Mouse (Mus musculus) thymus, adult 2 months (tissue): ENCODE data around the gene 2300002M23Rik. TPM values are rescaled to one million over a fixed set of nuclear protein-coding genes. Genes with fewer than 3 reads are reported as not detected.

ENCODE experiments used
- DNase-seq: peaks from one replicate; pipeline ENCODE4 v3.0.0; 2021
- H3K27ac ChIP-seq: fragments of 200-500 bp; 2 replicates; pipeline ENCODE4 v1.5.1; 2012; ENCODE audit warnings: low read length, control low read depth; ENCODE audit not compliant: control insufficient read depth, insufficient read depth
- H3K27me3 ChIP-seq: fragments of 200-500 bp; 2 replicates; pipeline ENCODE4 v1.6.1; 2012; ENCODE audit warnings: mild to moderate bottlenecking, low read length, moderate library complexity, mixed read lengths; ENCODE audit not compliant: control insufficient read depth, insufficient read depth
- H3K36me3 ChIP-seq: fragments of 200-500 bp; 2 replicates; pipeline ENCODE4 v1.6.1; 2012; ENCODE audit warnings: mild to moderate bottlenecking, low read length, moderate library complexity; ENCODE audit not compliant: control insufficient read depth, insufficient read depth
- H3K4me1 ChIP-seq: fragments of 200-500 bp; replicated peaks from 2 replicates; pipeline ENCODE4 v1.6.1; 2012; ENCODE audit warnings: low read length; ENCODE audit not compliant: control insufficient read depth, insufficient read depth
- H3K4me3 ChIP-seq: fragments of 200-500 bp; 2 replicates; pipeline ENCODE4 v1.5.1; 2012; ENCODE audit warnings: mild to moderate bottlenecking, low read length, control low read depth, moderate library complexity; ENCODE audit not compliant: control insufficient read depth, insufficient read depth
- CTCF ChIP-seq: fragments of 200-500 bp; IDR thresholded peaks from 2 replicates; pipeline ENCODE4 v1.5.1; 2012; ENCODE audit warnings: mild to moderate bottlenecking, control low read depth, low read length, moderate library complexity, borderline replicate concordance; ENCODE audit not compliant: control insufficient read depth, poor library complexity, insufficient read depth; ENCODE audit errors: extremely low read depth
- POLR2A ChIP-seq: fragments of 200-500 bp; IDR thresholded peaks from 2 replicates; pipeline ENCODE4 v1.6.1; 2012; ENCODE audit warnings: mild to moderate bottlenecking, low read length, control low read depth, moderate library complexity; ENCODE audit not compliant: control insufficient read depth, poor library complexity, insufficient read depth; ENCODE audit errors: extremely low read depth
- WGBS: fragments of 180-500 bp; shearing (Covaris S2); methylation state at CpG from one replicate; pipeline ENCODE4 v1.1.7; 2018; 5-methylcytosine and 5-hydroxymethylcytosine counted together
- polyA plus RNA-seq: library from polyadenylated mRNA; depleted of rRNA; stranded (reverse); fragments of >200 nt; gene quantifications from 2 replicates; pipeline ENCODE4 v1.2.3, GENCODE M21; 2012; rRNA removed

Gene 2300002M23Rik
- polyA plus RNA-seq, 1 experiment = 0.58 TPM

DNA sequence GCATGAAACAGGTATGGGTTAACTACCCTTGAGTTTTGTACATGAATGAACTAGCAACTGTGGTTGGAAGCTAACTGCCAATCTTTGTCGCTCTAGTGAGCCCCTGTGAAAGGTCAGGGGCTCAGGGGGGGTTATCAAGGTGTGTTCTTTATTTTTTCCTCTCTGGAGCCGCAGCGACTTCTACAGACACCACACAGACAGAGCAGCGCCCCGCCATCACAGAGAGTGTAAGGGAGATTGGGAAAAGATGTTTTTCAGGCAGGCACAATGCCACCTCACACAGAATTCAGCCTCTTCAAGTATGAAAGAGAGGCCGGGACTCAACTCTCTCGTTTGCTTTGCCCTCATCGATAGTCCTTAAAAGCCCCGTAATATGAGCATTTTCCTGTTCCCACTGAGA is 24.9 kb downstream of the 2300002M23Rik start:
- Histone ChIP-seq H3K27me3 (no peaks in the 10 kb centered on the region), H3K4me3 (no peak overlapping the region), H3K36me3 (no peaks in the 10 kb centered on the region), H3K4me1 (no peaks in the 10 kb centered on the region), H3K27ac (no peak overlapping the region)
- DNase-seq = no peak
- WGBS = 89% methylated on average over 9 of the region's 9 CpGs
- TF ChIP-seq CTCF (no peak), POLR2A (no peak)

GRCm38 (mm10) chr17:35593786-35594185 is 26.5 kb downstream of the 2300002M23Rik start:
- TF ChIP-seq CTCF (no peak), POLR2A (no peak)
- Histone ChIP-seq H3K4me3 (no peak overlapping the region), H3K36me3 (no peaks in the 10 kb centered on the region), H3K27ac (no peak overlapping the region), H3K27me3 (no peaks in the 10 kb centered on the region), H3K4me1 (no peaks in the 10 kb centered on the region)
- 36% methylated on average over 4 of the region's 4 CpGs for WGBS
- no peak for DNase-seq

DNA sequence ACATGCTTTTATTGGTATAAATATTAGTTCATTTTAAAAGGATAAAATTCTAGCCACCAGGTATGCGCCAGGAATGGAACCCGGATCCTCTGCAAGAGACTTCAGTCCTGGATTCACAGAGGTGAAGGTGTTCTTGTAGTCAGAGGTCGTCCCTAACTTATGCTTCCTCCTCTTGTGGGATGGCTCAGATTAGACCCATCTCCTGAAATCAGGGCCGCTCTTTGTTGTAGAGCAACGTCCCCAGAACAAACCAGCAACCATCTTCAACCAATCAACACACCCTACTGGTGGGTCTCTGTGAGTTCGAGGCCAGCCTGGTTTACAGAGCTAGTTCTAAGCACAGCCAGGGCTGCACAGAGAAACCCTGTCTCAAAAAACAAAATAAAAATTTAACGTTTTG is 27.2 kb downstream of the 2300002M23Rik start:
- H3K27me3 ChIP-seq = no peaks in the 10 kb centered on the region
- no peaks in the 10 kb centered on the region for H3K36me3 ChIP-seq
- no peak overlapping the region for H3K27ac ChIP-seq
- no peaks in the 10 kb centered on the region for H3K4me1 ChIP-seq
- DNase-seq = no peak
- 83% methylated on average over 7 of the region's 7 CpGs for WGBS
- H3K4me3 ChIP-seq = no peak overlapping the region
- TF ChIP-seq POLR2A (no peak), CTCF (no peak)

GRCm38 (mm10) chr17:35597399-35597798 is 30.1 kb downstream of the 2300002M23Rik start:
- WGBS = 73% methylated on average over 3 of the region's 3 CpGs
- H3K27me3 ChIP-seq = no peaks in the 10 kb centered on the region
- TF ChIP-seq POLR2A = no peak
- no peak for TF ChIP-seq CTCF
- no peak for DNase-seq
- H3K4me1 ChIP-seq = no peaks in the 10 kb centered on the region
- H3K27ac ChIP-seq = no peak overlapping the region
- H3K36me3 ChIP-seq = no peaks in the 10 kb centered on the region
- H3K4me3 ChIP-seq = no peak overlapping the region

- TF ChIP-seq CTCF (no peak), POLR2A (no peak)
- Histone ChIP-seq H3K27ac (no peak within 1 kb of the TSS), H3K27me3 (no peaks in the 10 kb centered on the region), H3K4me1 (no peaks in the 10 kb centered on the region), H3K36me3 (no peaks in the 10 kb centered on the region), H3K4me3 (no peak within 1 kb of the TSS)
- WGBS = 30% methylated on average over 2 of the region's 2 CpGs
- no peak for DNase-seq
These were observed 34.0 kb downstream of the 2300002M23Rik start, which contains the start of gene Sfta2 for GRCm38 (mm10) chr17:35601249-35601648. TSS of gene Sfta2 (plus strand) at chr17:35601549.

GRCm38 (mm10) chr17:35601736-35602354 is 34.6 kb downstream of the 2300002M23Rik start:
- no peaks in the 10 kb centered on the region for H3K4me1 ChIP-seq
- no peak overlapping the region for H3K4me3 ChIP-seq
- DNase-seq = no peak
- TF ChIP-seq POLR2A (no peak), CTCF (no peak)
- H3K27me3 ChIP-seq = no peaks in the 10 kb centered on the region
- H3K36me3 ChIP-seq = no peaks in the 10 kb centered on the region
- H3K27ac ChIP-seq = no peak overlapping the region
- 57% methylated on average over 8 of the region's 8 CpGs for WGBS

- no peaks in the 10 kb centered on the region for H3K27me3 ChIP-seq
- no peak overlapping the region for H3K4me3 ChIP-seq
- H3K27ac ChIP-seq = no peak overlapping the region
- 65% methylated on average over 4 of the region's 4 CpGs for WGBS
- no peak for TF ChIP-seq POLR2A
- no peaks in the 10 kb centered on the region for H3K4me1 ChIP-seq
- no peaks in the 10 kb centered on the region for H3K36me3 ChIP-seq
- no peak for DNase-seq
These were observed 49.9 kb downstream of the 2300002M23Rik start for GRCm38 (mm10) chr17:35617127-35617526.

Other genes starting within 250 kb of the 2300002M23Rik start
- 4.6 and 6.7 TPM in 2 replicates for gene H2-Q1, start 247.0 kb upstream of the 2300002M23Rik start, polyA plus RNA-seq
- gene H2-Q2, start 225.2 kb upstream of the 2300002M23Rik start, polyA plus RNA-seq = 142 and 170 TPM in 2 replicates
- gene H2-Q4, start 187.8 kb upstream of the 2300002M23Rik start, polyA plus RNA-seq = 272 and 274 TPM in 2 replicates
- gene H2-Q6, start 142.6 kb upstream of the 2300002M23Rik start, polyA plus RNA-seq = 115 and 165 TPM in 2 replicates
- 412 and 617 TPM in 2 replicates for gene H2-Q7, start 128.3 kb upstream of the 2300002M23Rik start, polyA plus RNA-seq
- 15.3 and 18.6 TPM in 2 replicates for gene H2-Q10, start 97.4 kb upstream of the 2300002M23Rik start, polyA plus RNA-seq
- 0.50 and 0.71 TPM in 2 replicates for gene Pou5f1, start 61.4 kb upstream of the 2300002M23Rik start, polyA plus RNA-seq
- 64.4 and 92.6 TPM in 2 replicates for gene Tcf19, start 50.6 kb upstream of the 2300002M23Rik start, polyA plus RNA-seq
- 19.3 and 19.5 TPM in 2 replicates for gene Cchcr1, start 50.4 kb upstream of the 2300002M23Rik start, polyA plus RNA-seq
- 10.2 and 11.2 TPM in 2 replicates for gene Psors1c2, start 34.2 kb upstream of the 2300002M23Rik start, polyA plus RNA-seq
- gene Cdsn, start 15.3 kb upstream of the 2300002M23Rik start, polyA plus RNA-seq = 1.8 and 3.3 TPM in 2 replicates
- gene Sfta2, start 34.1 kb downstream of the 2300002M23Rik start, polyA plus RNA-seq = 0.82 and 1.3 TPM in 2 replicates
- 0.09 and 0.23 TPM in 2 replicates for gene Gm9573, start 59.2 kb downstream of the 2300002M23Rik start, polyA plus RNA-seq
- 0.05 and 0.11 TPM in 2 replicates for gene Mucl3, start 76.2 kb downstream of the 2300002M23Rik start, polyA plus RNA-seq
- gene Vars2, start 100.1 kb downstream of the 2300002M23Rik start, polyA plus RNA-seq = 153 and 171 TPM in 2 replicates
- gene Gtf2h4, start 106.3 kb downstream of the 2300002M23Rik start, polyA plus RNA-seq = 317 and 352 TPM in 2 replicates
- 33.6 and 43.6 TPM in 2 replicates for gene Ddr1, start 137.2 kb downstream of the 2300002M23Rik start, polyA plus RNA-seq